Mouse (Mus musculus): ENCODE results near the gene Myo5c. TPM values are rescaled to one million over a fixed set of nuclear protein-coding genes. Genes with fewer than 3 reads are reported as not detected.

Gene Myo5c
- polyA plus RNA-seq, 1 experiment from 2014 or later: 1.9 TPM

DNA sequence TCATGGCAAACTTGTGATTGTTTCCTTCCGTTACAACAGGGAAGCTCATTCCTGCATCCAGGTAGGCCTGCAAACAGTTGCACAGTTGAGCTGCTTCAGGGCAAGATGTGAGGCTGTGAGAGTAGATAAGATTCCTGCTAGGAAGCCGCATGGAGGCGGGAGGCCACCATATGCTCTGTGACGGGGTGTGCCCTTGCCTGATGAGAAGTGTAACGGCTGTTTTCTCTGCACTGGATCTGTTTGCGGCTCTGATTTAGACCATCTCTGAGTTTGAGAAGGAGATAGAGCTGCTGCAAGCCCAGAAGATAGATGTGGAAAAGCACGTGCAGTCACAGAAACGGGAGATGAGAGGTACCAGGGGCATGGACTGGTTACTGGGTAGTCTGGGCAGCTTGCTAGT lies 51.8 kb downstream of the Myo5c start:
- H3K27ac ChIP-seq (ENCODE audit: low read depth, low read length): no peak overlapping the region
- no peaks in the 10 kb centered on the region for H3K27me3 ChIP-seq (replicated peaks; ENCODE audit: control insufficient read depth, insufficient read depth, low read length)
- no peak overlapping the region for H3K9ac ChIP-seq (ENCODE audit: low read depth, low read length)
- no peak for TF ChIP-seq CTCF (IDR thresholded peaks at IDR 0.05; ENCODE audit: low read depth)
- no peaks in the 10 kb centered on the region for H3K9me3 ChIP-seq (ENCODE audit: control insufficient read depth)
- no peak overlapping the region for H3K4me2 ChIP-seq (replicated peaks; ENCODE audit: low read depth)
- H3K4me1 ChIP-seq (replicated peaks; ENCODE audit: control insufficient read depth, insufficient read depth, low read length): no peaks in the 10 kb centered on the region
- no peak overlapping the region for H3K4me3 ChIP-seq (ENCODE audit: low read depth, low read length)
- H3K36me3 ChIP-seq (ENCODE audit: control insufficient read depth, insufficient read depth): peaks cover 6% of the 10 kb centered on the region; the same call in 1 of the 2 replicates
- 85% methylated on average over 8 of the region's 8 CpGs for WGBS
- no peak for ATAC-seq

DNA sequence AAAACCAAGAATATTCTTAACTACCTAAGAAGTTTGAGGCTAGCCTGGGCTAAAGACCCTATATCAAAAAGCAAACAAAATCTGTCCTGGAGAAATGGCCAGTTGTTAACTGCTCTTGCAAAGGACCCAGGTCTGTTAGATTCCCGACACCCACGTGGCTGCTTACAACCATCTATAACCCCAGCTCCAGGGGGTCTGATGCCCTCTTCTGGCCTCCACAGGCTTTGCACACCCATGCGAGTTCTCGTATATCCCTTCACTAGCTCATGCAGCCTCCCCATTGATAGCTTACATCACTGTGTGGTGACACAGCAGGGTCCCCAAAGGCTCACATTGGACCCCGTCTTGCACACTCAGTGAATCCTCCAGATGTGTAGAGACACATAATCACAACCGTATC lies 53.5 kb downstream of the Myo5c start:
- no peak for ATAC-seq
- Histone ChIP-seq H3K4me1 (replicated peaks; ENCODE audit: control insufficient read depth, insufficient read depth, low read length) (no peaks in the 10 kb centered on the region), H3K4me2 (replicated peaks; ENCODE audit: low read depth) (no peak overlapping the region), H3K27ac (ENCODE audit: low read depth, low read length) (no peak overlapping the region), H3K9me3 (ENCODE audit: control insufficient read depth) (no peaks in the 10 kb centered on the region), H3K9ac (ENCODE audit: low read depth, low read length) (no peak overlapping the region), H3K27me3 (replicated peaks; ENCODE audit: control insufficient read depth, insufficient read depth, low read length) (no peaks in the 10 kb centered on the region), H3K4me3 (ENCODE audit: low read depth, low read length) (no peak overlapping the region), H3K36me3 (ENCODE audit: control insufficient read depth, insufficient read depth) (peaks cover 6% of the 10 kb centered on the region; the same call in 1 of the 2 replicates)
- 85% methylated on average over 6 of the region's 6 CpGs for WGBS
- no peak for TF ChIP-seq CTCF (IDR thresholded peaks at IDR 0.05; ENCODE audit: low read depth)

DNA sequence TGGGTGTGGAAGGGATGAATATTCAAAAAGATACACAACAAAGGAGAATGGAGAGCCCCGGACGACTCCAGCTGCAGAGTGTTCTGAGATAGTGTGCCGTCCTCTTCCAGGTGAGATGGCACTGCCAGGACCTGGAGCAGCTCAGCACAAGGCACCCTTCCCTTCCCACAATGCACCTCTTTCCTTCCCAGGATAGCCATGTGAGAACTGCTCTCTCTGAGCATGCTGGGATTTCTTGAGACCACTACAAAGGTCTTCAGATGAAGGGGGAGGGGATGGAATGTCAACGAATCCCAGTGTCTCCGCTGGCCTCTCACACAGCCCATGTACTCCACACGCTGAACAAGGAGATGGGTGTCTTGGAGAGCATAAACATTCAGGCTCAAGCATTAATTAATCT lies 55.8 kb downstream of the Myo5c start:
- H3K9ac ChIP-seq (ENCODE audit: low read depth, low read length): no peak overlapping the region
- no peak overlapping the region for H3K4me2 ChIP-seq (replicated peaks; ENCODE audit: low read depth)
- H3K9me3 ChIP-seq (ENCODE audit: control insufficient read depth): no peaks in the 10 kb centered on the region
- ATAC-seq: no peak
- no peaks in the 10 kb centered on the region for H3K27me3 ChIP-seq (replicated peaks; ENCODE audit: control insufficient read depth, insufficient read depth, low read length)
- 58% methylated on average over 6 of the region's 6 CpGs for WGBS
- H3K27ac ChIP-seq (ENCODE audit: low read depth, low read length): no peak overlapping the region
- TF ChIP-seq CTCF (IDR thresholded peaks at IDR 0.05; ENCODE audit: low read depth): no peak
- H3K36me3 ChIP-seq (ENCODE audit: control insufficient read depth, insufficient read depth): peaks cover 6% of the 10 kb centered on the region; the same call in 1 of the 2 replicates
- H3K4me1 ChIP-seq (replicated peaks; ENCODE audit: control insufficient read depth, insufficient read depth, low read length): no peaks in the 10 kb centered on the region
- H3K4me3 ChIP-seq (ENCODE audit: low read depth, low read length): no peak overlapping the region

DNA sequence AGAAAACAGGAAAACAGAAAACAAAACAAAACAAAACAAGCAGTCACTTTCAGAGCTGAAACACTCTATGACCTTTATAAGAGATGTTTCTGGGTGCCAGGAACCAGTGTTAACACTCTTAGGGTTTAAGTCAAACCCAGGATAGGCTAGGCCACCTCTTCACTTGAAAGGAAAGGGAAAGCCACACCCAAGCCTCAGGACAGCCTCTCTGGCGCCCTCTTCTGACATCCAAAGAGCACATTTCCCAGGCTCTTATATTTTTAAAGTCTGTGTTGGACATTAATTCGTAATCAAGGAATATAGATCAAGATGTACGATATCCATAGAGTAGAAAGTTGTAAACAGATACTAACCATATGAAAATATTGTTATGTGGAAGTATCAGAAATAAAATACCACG lies 57.7 kb downstream of the Myo5c start:
- H3K4me3 ChIP-seq (ENCODE audit: low read depth, low read length): no peak overlapping the region
- no peak for ATAC-seq
- 54% methylated on average over 4 of the region's 4 CpGs for WGBS
- H3K9ac ChIP-seq (ENCODE audit: low read depth, low read length): no peak overlapping the region
- H3K4me2 ChIP-seq (replicated peaks; ENCODE audit: low read depth): no peak overlapping the region
- no peaks in the 10 kb centered on the region for H3K4me1 ChIP-seq (replicated peaks; ENCODE audit: control insufficient read depth, insufficient read depth, low read length)
- no peaks in the 10 kb centered on the region for H3K9me3 ChIP-seq (ENCODE audit: control insufficient read depth)
- peaks cover 1% of the 10 kb centered on the region; the same call in 1 of the 2 replicates for H3K36me3 ChIP-seq (ENCODE audit: control insufficient read depth, insufficient read depth)
- H3K27ac ChIP-seq (ENCODE audit: low read depth, low read length): no peak overlapping the region
- TF ChIP-seq CTCF (IDR thresholded peaks at IDR 0.05; ENCODE audit: low read depth): peak; percentile 66
- H3K27me3 ChIP-seq (replicated peaks; ENCODE audit: control insufficient read depth, insufficient read depth, low read length): no peaks in the 10 kb centered on the region

- no peak overlapping the region for H3K27ac ChIP-seq (ENCODE audit: low read depth, low read length)
- H3K36me3 ChIP-seq (ENCODE audit: control insufficient read depth, insufficient read depth): no peaks in the 10 kb centered on the region
- H3K27me3 ChIP-seq (replicated peaks; ENCODE audit: control insufficient read depth, insufficient read depth, low read length): no peaks in the 10 kb centered on the region
- WGBS: 88% methylated on average over 2 of the region's 2 CpGs
- no peaks in the 10 kb centered on the region for H3K9me3 ChIP-seq (ENCODE audit: control insufficient read depth)
- no peak overlapping the region for H3K4me3 ChIP-seq (ENCODE audit: low read depth, low read length)
- H3K9ac ChIP-seq (ENCODE audit: low read depth, low read length): no peak overlapping the region
- H3K4me1 ChIP-seq (replicated peaks; ENCODE audit: control insufficient read depth, insufficient read depth, low read length): no peaks in the 10 kb centered on the region
- ATAC-seq: no peak
- TF ChIP-seq CTCF (IDR thresholded peaks at IDR 0.05; ENCODE audit: low read depth): peak; percentile 60
- no peak overlapping the region for H3K4me2 ChIP-seq (replicated peaks; ENCODE audit: low read depth)
Measured at GRCm38 (mm10) chr9:75299342-75299741, 67.5 kb downstream of the Myo5c start.

DNA sequence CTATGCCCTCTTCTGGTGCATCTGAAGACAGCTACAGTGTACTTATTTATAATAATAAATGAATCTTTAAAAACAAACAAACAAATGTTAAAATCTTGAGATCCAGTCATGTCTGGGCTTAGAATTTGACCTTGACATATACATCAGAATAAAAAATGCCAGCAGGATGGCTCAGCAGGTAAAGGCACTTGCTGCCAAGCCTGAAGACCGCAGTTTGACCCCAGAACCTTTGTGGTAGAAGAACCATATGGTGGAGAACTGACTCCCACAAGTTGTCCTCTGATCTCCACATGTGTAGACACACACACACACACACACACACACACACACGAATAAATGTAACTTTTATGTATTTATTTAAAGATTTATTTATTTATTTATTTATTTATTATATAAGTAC lies 71.2 kb downstream of the Myo5c start:
- no peak for ATAC-seq
- no peaks in the 10 kb centered on the region for H3K9me3 ChIP-seq (ENCODE audit: control insufficient read depth)
- H3K36me3 ChIP-seq (ENCODE audit: control insufficient read depth, insufficient read depth): no peaks in the 10 kb centered on the region

DNA sequence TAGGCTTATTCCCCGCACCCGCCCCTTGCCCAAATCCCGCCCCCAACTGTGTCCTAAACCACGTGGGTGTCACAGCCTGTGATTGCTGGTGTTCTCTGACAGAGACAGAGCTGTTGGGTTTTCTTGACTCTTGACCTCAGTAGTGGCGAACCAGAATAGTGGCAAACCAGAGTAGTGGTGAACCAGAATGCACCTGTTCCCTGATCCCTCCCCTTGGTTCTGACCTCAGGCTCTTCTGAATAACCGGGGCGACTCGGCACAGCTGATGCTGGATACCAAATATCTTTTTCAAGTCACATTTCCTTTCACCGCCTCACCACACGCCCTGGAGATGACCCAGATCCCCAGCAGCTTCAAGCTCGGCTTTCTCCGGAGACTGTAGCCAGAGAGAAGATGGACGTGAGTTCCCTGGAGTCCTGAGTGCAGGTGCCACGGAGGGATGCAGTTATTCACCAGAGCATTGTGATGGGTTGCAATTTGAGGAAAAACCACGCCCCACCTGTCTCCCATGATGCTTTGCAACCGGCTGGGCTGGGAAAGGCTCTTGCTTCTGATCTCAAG lies 72.0 kb downstream of the Myo5c start:
- H3K9ac ChIP-seq (ENCODE audit: low read depth, low read length): no peak overlapping the region
- H3K4me1 ChIP-seq (replicated peaks; ENCODE audit: control insufficient read depth, insufficient read depth, low read length): no peaks in the 10 kb centered on the region
- no peak for TF ChIP-seq CTCF (IDR thresholded peaks at IDR 0.05; ENCODE audit: low read depth)
- H3K36me3 ChIP-seq (ENCODE audit: control insufficient read depth, insufficient read depth): no peaks in the 10 kb centered on the region
- no peak for ATAC-seq
- H3K27me3 ChIP-seq (replicated peaks; ENCODE audit: control insufficient read depth, insufficient read depth, low read length): no peaks in the 10 kb centered on the region
- no peak overlapping the region for H3K4me3 ChIP-seq (ENCODE audit: low read depth, low read length)
- no peaks in the 10 kb centered on the region for H3K9me3 ChIP-seq (ENCODE audit: control insufficient read depth)
- H3K4me2 ChIP-seq (replicated peaks; ENCODE audit: low read depth): no peak overlapping the region
- 47% methylated on average over 16 of the region's 16 CpGs for WGBS
- H3K27ac ChIP-seq (ENCODE audit: low read depth, low read length): no peak overlapping the region

More for the DNA sequence above, 71.2 kb downstream of the Myo5c start:
- 85% methylated on average over 2 of the region's 2 CpGs for WGBS
- Histone ChIP-seq H3K9ac (ENCODE audit: low read depth, low read length) (no peak overlapping the region), H3K4me1 (replicated peaks; ENCODE audit: control insufficient read depth, insufficient read depth, low read length) (no peaks in the 10 kb centered on the region), H3K27ac (ENCODE audit: low read depth, low read length) (no peak overlapping the region), H3K4me2 (replicated peaks; ENCODE audit: low read depth) (no peak overlapping the region), H3K27me3 (replicated peaks; ENCODE audit: control insufficient read depth, insufficient read depth, low read length) (no peaks in the 10 kb centered on the region), H3K4me3 (ENCODE audit: low read depth, low read length) (no peak overlapping the region)
- no peak for TF ChIP-seq CTCF (IDR thresholded peaks at IDR 0.05; ENCODE audit: low read depth)

All from intestine, postnatal 0 days (tissue).